ENCODE assay signal across 25 mouse cellular contexts in the genomic region with DNA sequence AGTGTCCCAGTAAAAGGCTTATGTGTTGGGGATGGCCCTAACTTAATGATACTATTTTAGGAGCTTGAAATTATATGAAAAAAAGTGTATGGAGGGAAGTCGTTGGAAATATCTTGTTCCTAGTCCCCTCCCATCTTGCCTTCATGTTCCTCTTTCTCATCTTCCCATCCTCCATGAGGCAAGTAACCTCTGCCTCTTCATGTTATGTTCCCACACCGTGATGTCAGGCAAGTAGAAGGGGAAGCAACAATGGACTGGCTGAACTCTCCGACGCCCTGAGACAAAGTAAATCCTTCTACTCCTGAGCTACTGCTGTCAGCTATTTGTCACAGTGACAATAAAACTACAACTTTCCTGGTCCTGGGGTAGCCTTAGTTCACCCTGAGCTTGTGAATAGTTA. TPM values are rescaled to one million over a fixed set of nuclear protein-coding genes. Genes with fewer than 3 reads are reported as not detected.
"Had no signal": no experiment of that assay in that cellular context is flagged by ENCODE, and none has a peak within 500 bp of the region (broad histone marks: within the 10 kb centered on the region; RNA-seq: fewer than 3 reads in every experiment).

No protein-coding gene starts in this region.

- H3K4me3 ChIP-seq: layer of hippocampus, adult 2 months; liver, embryonic 13.5 days; neural tube, embryonic 12.5 days; neural tube, embryonic 15.5 days had no signal

- DNase-seq: kidney, adult 18-20 months; kidney, adult 9 months; kidney, postnatal 14 days; layer of hippocampus, adult 9-11 months; liver, embryonic 13.5 days; lung, embryonic 14.5 days; lung, postnatal 10 days; lung, postnatal 4 days; midbrain, embryonic 14.5 days; right cerebral cortex, adult 18-20 months; right cerebral cortex, postnatal 14 days; right cerebral cortex, postnatal 4 days; thymus, postnatal 25 days had no signal

- H3K9me3 ChIP-seq: liver, embryonic 13.5 days; neural tube, embryonic 12.5 days; neural tube, embryonic 15.5 days had no signal

- H3K27me3 ChIP-seq: liver, embryonic 13.5 days; neural tube, embryonic 12.5 days; neural tube, embryonic 15.5 days had no signal

- ATAC-seq: inflammation-experienced regulatory T-cells, adult 6 months; intestine, embryonic 16.5 days had no signal

- H3K27ac ChIP-seq: layer of hippocampus, adult 2 months; liver, embryonic 13.5 days; neural tube, embryonic 12.5 days; neural tube, embryonic 15.5 days; stomach, postnatal 0 days had no signal

- H3K4me1 ChIP-seq: neural tube, embryonic 12.5 days; neural tube, embryonic 15.5 days had no signal

- H3K4me2 ChIP-seq: liver, embryonic 13.5 days; lung, embryonic 14.5 days; midbrain, embryonic 11.5 days; neural tube, embryonic 12.5 days; neural tube, embryonic 15.5 days had no signal

- H3K9ac ChIP-seq: liver, embryonic 13.5 days; lung, embryonic 14.5 days; neural tube, embryonic 12.5 days; neural tube, embryonic 15.5 days had no signal

RNA-seq across cellular contexts. Expression of a gene that starts 39.7 kb away (rescaled TPM):
- total RNA-seq: megakaryocyte-erythroid progenitor cell, adult 5-6 weeks had no signal
- polyA plus RNA-seq: inflammation-experienced regulatory T-cells, adult 6 months had no signal

RNA-seq across cellular contexts. Expression of a gene that starts 54.8 kb away (rescaled TPM):
- total RNA-seq: layer of hippocampus, adult 2 months; layer of hippocampus, postnatal 25 days; left cerebral cortex, adult 18-20 months; left cerebral cortex, postnatal 10 days; left cerebral cortex, postnatal 36 days; megakaryocyte-erythroid progenitor cell, adult 5-6 weeks had no signal
- polyA plus RNA-seq: liver, embryonic 13.5 days; neural tube, embryonic 12.5 days had no signal
